Mouse (Mus musculus): ENCODE measurements around the gene Tifab.

The Tifab gene

GRCm38 (mm10) chr13:56176310-56176709, 2.4 kb downstream of the Tifab start:
- DNase-seq (ENCODE audit: low spot score in 2 of 2) = peak; percentile 46 to 50

GRCm38 (mm10) chr13:56175848-56176247, 2.8 kb downstream of the Tifab start:
- peak; percentile 61 to 63 for DNase-seq (ENCODE audit: low spot score in 2 of 2)

DNA sequence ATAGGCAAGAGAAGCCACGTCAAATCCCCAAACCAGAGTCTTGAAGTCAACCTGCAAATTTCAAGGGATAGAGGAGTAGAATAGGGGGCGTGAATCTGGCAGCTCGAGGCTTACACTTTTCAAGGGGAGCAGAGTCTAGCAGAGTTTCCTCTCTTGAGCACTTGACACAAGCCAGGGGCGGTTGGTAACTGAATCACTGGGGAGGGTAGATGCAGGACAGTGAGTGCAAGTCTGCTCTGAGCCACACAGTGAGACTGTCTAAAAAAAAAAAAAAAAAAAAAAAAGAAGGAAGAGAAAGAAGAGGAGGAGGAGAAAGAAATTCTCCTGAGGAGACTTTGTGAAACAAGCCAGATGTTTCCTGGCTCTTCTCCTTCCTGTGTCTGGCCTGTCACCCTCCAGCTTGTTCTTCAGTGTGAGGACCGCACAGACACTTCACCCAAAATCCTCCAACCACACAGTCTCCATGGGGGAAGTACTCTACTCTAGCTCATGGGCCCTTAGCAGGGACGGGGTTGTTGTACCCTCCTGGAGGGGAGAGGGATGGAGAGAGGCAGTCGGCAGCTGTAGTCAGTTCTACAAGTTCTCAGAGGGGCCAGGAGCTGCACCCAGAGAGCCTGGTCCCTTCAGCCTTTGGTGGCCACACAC, 5.7 kb downstream of the Tifab start:
- no peak for DNase-seq (ENCODE audit: low spot score in 2 of 2)

GRCm38 (mm10) chr13:56172106-56172505, 6.6 kb downstream of the Tifab start:
- DNase-seq (ENCODE audit: low spot score in 2 of 2) = no peak

DNA sequence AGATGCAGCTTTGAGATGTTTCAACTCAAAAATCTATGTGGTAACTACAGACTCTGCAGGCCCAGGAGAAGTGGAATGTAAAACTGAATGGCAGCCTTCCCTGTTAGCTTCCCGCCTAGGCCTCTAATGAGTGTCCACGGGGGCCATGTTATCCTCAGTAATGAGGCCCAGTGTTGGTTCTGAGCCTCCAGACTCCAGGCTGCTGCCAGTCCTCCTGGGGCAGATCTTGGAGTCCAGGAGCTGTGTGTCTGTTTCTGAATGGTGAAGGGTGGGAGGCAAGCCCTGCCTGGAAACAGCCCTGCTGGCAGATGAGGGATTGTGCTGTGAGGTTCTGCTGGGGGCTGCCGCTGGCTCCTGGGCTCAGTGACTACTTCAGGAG, 10.3 kb downstream of the Tifab start:
- no peak for DNase-seq (ENCODE audit: low spot score in 2 of 2)

DNA sequence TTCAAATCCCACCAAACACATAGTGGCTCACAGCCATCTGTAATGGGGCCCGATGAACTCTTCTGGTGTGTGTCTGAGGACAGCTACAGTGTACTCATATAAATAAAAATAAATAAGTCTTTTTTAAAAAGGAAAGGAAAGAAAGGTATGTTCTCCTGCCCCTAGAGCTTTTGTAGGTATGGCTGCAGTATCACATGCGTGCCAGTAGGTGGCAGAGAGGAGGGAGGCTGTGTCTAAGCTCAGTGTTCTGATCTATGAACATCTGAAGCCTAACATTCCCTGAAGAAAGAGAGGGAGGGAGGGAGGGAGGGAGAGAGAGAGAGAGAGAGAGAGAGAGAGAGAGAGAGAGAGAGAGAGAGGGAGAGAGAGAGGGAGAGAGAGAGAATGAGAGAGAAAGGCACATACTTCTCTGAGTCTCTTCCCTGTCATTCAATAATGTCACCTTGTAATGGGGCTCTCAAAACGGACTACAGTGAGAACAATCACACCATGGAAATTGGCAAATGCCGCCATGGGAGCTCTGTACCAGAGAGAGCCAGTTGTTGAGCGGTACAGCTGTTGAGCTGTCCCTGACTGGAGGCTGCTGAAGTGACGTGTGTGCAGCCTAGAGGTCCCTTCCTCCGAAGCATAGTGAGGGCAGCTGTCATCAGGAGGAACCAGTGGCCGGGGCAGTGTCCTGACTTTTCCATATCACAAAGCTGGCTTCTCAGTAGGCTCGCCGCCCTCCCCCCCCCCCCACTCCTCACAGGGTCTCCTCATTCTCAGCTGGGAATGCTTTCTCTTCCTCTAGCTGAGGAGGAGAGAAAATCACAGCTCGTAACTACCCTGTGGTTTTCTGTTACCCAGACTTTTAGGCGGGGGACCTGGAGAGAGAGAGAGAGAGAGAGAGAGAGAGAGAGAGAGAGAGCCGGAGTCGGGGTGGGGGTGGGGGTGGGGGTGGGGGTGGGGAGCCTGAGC, 11.0 kb downstream of the Tifab start:
- peak in 1 of 2 experiments; percentile 47 for DNase-seq (ENCODE audit: low spot score in 2 of 2)

DNA sequence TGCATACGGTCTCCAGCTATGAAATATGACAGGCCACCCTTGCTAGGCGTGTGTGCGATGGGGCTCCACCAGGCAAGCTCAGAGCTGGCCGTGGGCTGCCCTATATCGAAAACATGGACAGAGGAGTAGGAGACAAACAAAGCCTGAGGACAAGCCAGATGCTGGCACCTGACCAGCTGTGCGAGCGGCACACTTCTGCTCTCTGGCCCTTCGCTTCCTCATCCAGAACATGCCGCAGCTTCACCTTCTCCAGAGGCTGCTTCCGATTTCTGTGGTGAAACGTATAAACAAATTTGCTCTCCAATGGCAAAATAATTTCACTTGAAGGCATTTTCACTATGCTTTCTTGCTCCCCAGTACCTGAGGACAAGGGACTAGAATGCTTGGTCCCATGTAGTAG, 13.1 kb downstream of the Tifab start:
- DNase-seq (ENCODE audit: low spot score in 2 of 2) = no peak

DNA sequence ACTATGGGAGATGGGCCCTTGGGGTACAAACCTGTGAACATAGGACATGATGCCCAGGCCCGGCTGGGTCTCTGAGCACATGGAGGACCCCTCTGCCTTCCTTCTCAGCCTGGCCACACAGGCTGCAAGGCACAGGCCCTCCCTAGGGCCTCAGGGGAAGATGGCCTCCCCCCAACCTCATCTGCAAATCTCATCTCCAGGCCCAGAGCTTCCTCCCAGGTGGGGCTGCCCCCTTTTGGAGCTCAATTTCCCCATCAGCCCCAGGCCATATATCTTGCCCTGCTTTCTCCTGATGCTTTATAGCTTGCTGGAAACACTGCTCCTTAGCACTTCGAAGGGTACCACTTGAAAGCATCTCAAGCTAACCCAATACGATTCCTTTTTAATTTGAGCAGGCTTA, 14.3 kb downstream of the Tifab start:
- DNase-seq (ENCODE audit: low spot score in 2 of 2) = no peak

GRCm38 (mm10) chr13:56163751-56164150, 14.9 kb downstream of the Tifab start:
- no peak for DNase-seq (ENCODE audit: low spot score in 2 of 2)

- DNase-seq (ENCODE audit: low spot score in 2 of 2) = no peak
Measured at GRCm38 (mm10) chr13:56162859-56163258, 15.8 kb downstream of the Tifab start.

GRCm38 (mm10) chr13:56159614-56160363, 18.9 kb downstream of the Tifab start:
- no peak for DNase-seq (ENCODE audit: low spot score in 2 of 2)

GRCm38 (mm10) chr13:56159016-56159601, 19.6 kb downstream of the Tifab start:
- peak; percentile 35 to 40 for DNase-seq (ENCODE audit: low spot score in 2 of 2)

DNA sequence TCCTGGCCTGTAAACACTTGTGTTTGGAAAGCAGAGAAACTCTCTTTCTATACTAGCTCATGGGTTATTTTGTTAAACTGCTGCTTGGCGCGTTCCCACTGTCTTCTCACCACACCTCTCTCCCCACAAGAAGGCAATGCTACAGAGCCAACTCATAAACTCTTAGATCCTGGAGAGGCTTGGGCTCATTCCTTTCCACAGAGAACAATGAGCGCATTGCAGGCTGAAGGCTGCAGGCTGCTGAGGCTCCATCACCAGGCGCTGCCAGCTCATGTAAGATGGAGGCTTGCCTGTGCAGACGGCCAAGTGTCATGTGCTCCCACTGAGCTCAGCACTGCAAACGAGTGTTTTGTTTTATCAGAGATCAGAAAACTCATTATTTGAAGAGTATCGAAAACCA, 23.0 kb downstream of the Tifab start:
- no peak for DNase-seq (ENCODE audit: low spot score in 2 of 2)

DNA sequence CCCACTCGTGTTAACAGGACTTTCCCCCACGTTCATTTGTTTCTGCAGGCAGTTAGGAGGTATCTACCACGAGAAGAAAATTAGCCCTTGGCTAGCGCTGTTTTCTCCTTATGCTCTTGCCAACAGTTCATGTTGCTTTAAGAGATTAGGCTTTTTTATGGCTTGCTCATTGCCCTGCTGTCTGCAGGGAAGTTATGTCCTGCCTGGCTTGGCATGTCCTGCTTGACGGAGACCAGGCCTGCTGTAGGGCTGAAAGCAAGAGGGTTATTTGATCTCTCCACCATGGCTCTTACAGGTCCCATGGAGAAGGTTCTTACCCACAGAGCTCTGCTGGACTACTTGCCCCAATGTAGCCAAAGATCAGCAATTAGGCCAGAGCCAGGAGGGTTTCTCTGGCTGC, 23.6 kb downstream of the Tifab start:
- no peak for DNase-seq (ENCODE audit: low spot score in 2 of 2)

GRCm38 (mm10) chr13:56152773-56153460, 25.8 kb downstream of the Tifab start:
- DNase-seq (ENCODE audit: low spot score in 2 of 2) = no peak

- peak; percentile 63 to 79 for DNase-seq (ENCODE audit: low spot score in 2 of 2)
Measured at GRCm38 (mm10) chr13:56151404-56152226, 27.1 kb downstream of the Tifab start.

- peak; percentile 46 to 67 for DNase-seq (ENCODE audit: low spot score in 2 of 2)
Measured at GRCm38 (mm10) chr13:56145523-56145922, 33.2 kb downstream of the Tifab start.

GRCm38 (mm10) chr13:56144021-56144420, 34.7 kb downstream of the Tifab start:
- no peak for DNase-seq (ENCODE audit: low spot score in 2 of 2)

DNA sequence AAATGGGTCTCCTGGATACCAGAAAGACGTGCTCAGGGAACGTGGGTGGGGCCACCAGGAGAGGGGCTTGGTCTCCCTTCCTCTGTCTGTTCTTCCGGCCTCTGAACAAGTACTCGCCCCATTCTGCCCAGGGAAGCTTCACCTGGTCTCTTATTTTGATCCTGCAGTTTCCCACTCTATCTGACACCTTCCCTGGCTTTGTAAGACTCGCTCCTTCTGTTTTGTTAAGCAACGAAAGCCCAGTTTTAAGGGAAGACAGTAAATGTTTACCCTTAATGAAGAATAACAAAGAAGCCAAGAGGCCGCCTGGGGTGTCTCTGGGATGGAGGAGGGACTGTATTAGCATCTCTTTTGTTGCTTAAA, 35.6 kb downstream of the Tifab start:
- DNase-seq (ENCODE audit: low spot score in 2 of 2) = no peak

DNA sequence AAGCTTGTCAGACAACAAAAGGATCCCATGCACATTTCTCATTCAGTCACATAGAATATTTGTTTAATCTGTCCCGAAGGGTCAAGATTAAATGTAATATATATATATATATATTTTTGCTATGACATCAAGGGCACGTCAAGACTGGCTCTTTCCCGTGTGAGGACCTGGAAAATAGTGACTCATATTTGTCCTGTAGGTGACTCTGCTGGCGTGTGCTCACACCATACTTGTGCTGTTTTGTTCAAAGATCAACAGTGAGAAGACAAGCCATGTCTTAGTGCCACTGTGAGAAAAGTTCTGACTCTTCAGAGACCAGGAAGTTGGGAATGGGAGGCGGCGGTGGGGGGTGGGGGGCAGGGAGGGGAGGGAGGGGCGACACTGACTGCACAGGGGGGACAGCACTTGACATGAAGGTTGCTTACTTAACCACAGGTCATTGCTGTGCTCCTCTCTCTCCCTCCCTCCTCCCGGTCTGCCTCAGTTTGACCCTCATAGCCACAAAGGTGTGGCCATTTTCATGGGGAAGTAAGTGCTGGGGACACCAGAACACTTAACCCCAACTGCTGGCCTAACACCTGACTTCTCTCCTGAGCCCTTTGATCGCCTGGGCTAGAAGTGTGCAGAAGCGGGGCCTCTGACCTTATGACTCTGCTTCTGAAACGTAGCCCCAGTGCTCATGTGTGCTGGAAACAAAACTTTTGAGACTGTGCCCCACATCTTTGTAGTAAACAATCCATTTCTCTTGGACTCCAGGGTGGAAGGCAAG, 36.1 kb downstream of the Tifab start:
- no peak for DNase-seq (ENCODE audit: low spot score in 2 of 2)
